Mouse (Mus musculus): Measurements from ENCODE around the gene Agtr1a.

GRCm38 (mm10) chr13:30337646-30338045 is 1.4 kb downstream of the Agtr1a start:
- TF ChIP-seq EP300 (IDR thresholded peaks at IDR 0.05; ENCODE audit: low read depth) (no peak), CTCF (IDR thresholded peaks at IDR 0.05; ENCODE audit: low read depth) (no peak)
